ENCODE assay signal across 16 mouse cellular contexts in genomic region chr16:52430073-52430472, GRCm38 (mm10). TPM values are rescaled to one million over a fixed set of nuclear protein-coding genes. Genes with fewer than 3 reads are reported as not detected.
A peak's percentile ranks its signal among the peaks of the same experiment; 100 is the strongest.
DNase-seq lines count a peak whose midpoint lies in the region; ATAC-seq and TF ChIP-seq lines count a peak whose summit lies in the region.
"Had no signal": no experiment of that assay in that cellular context is flagged by ENCODE, and none has a peak within 500 bp of the region (broad histone marks: within the 10 kb centered on the region; RNA-seq: fewer than 3 reads in every experiment).

No protein-coding gene starts in this region.

- no peaks in the 10 kb centered on the region; the same call in 1 of the 2 replicates for H3K4me1 ChIP-seq in forebrain, embryonic 14.5 days (ENCODE audit: control insufficient read depth, insufficient read depth, low read length)
- no peaks in the 10 kb centered on the region for H3K4me1 ChIP-seq in forebrain, embryonic 11.5 days (replicated peaks; ENCODE audit: control insufficient read depth, insufficient read depth, low read length)
- H3K4me1 ChIP-seq in hindbrain, embryonic 13.5 days (replicated peaks): no peaks in the 10 kb centered on the region
- H3K4me1 ChIP-seq in hindbrain, embryonic 12.5 days: no peaks in the 10 kb centered on the region
- H3K4me1 ChIP-seq: limb, embryonic 15.5 days; midbrain, embryonic 13.5 days had no signal

- WGBS in forebrain, embryonic 14.5 days: 60% methylated on average over 3 of the region's 3 CpGs
- 84% methylated on average over 3 of the region's 3 CpGs for WGBS in forebrain, embryonic 11.5 days
- 61% methylated on average over 3 of the region's 3 CpGs for WGBS in hindbrain, embryonic 13.5 days
- 62% methylated on average over 3 of the region's 3 CpGs for WGBS in hindbrain, embryonic 12.5 days

- no peak for TF ChIP-seq POLR2A in brain, embryonic 14.5 days (IDR thresholded peaks at IDR 0.05; ENCODE audit: borderline replicate concordance, extremely low read depth, insufficient read depth, insufficient read length, poor library complexity, severe bottlenecking)

- H3K36me3 ChIP-seq in forebrain, embryonic 14.5 days (ENCODE audit: control insufficient read depth, insufficient read depth, low read length): no peaks in the 10 kb centered on the region
- H3K36me3 ChIP-seq in forebrain, embryonic 11.5 days (ENCODE audit: control insufficient read depth, insufficient read depth, low read length): no peaks in the 10 kb centered on the region
- H3K36me3 ChIP-seq in hindbrain, embryonic 13.5 days: no peaks in the 10 kb centered on the region
- no peaks in the 10 kb centered on the region for H3K36me3 ChIP-seq in hindbrain, embryonic 12.5 days
- H3K36me3 ChIP-seq: limb, embryonic 15.5 days; midbrain, embryonic 13.5 days had no signal

- no peak overlapping the region for H3K4me3 ChIP-seq in forebrain, embryonic 14.5 days (ENCODE audit: low read depth, low read length)
- H3K4me3 ChIP-seq in forebrain, embryonic 11.5 days (ENCODE audit: low read depth, low read length): no peak overlapping the region
- no peak overlapping the region for H3K4me3 ChIP-seq in hindbrain, embryonic 13.5 days
- H3K4me3 ChIP-seq in hindbrain, embryonic 12.5 days: no peak overlapping the region
- H3K4me3 ChIP-seq: limb, embryonic 15.5 days; midbrain, embryonic 13.5 days had no signal

- H3K27me3 ChIP-seq in forebrain, embryonic 14.5 days (replicated peaks; ENCODE audit: control insufficient read depth, insufficient read depth, low read length): no peaks in the 10 kb centered on the region
- no peaks in the 10 kb centered on the region for H3K27me3 ChIP-seq in forebrain, embryonic 11.5 days (ENCODE audit: control insufficient read depth, insufficient read depth, low read length)
- no peaks in the 10 kb centered on the region for H3K27me3 ChIP-seq in hindbrain, embryonic 13.5 days
- no peaks in the 10 kb centered on the region for H3K27me3 ChIP-seq in hindbrain, embryonic 12.5 days
- H3K27me3 ChIP-seq: limb, embryonic 15.5 days; midbrain, embryonic 13.5 days had no signal

- peak; percentile 24 for DNase-seq in forebrain, embryonic 14.5 days (ENCODE audit: low spot score)
- DNase-seq in forebrain, embryonic 11.5 days (ENCODE audit: low spot score): no peak
- DNase-seq in brain, adult 2 months (ENCODE audit: low read depth, low spot score): peak; percentile 29
- DNase-seq in brain, embryonic 14.5 days (ENCODE audit: low read depth): peak; percentile 36
- DNase-seq in B cell, adult 2 months: no peak
- DNase-seq: adrenal gland, adult 8-10 months; kidney, postnatal 25 days; lung, embryonic 14.5 days had no signal

- H3K27ac ChIP-seq in forebrain, embryonic 14.5 days (ENCODE audit: low read depth, low read length): no peak overlapping the region
- H3K27ac ChIP-seq in forebrain, embryonic 11.5 days (ENCODE audit: low read depth, low read length): no peak overlapping the region
- H3K27ac ChIP-seq in hindbrain, embryonic 13.5 days: no peak overlapping the region
- no peak overlapping the region for H3K27ac ChIP-seq in hindbrain, embryonic 12.5 days
- H3K27ac ChIP-seq: limb, embryonic 15.5 days; liver, embryonic 14.5 days; midbrain, embryonic 13.5 days had no signal

- ATAC-seq in forebrain, embryonic 14.5 days: peak; percentile 55; the same call in 1 of the 2 replicates
- no peak for ATAC-seq in forebrain, embryonic 11.5 days (replicated peaks; ENCODE audit: low FRiP score)
- ATAC-seq in hindbrain, embryonic 13.5 days (ENCODE audit: low FRiP score): 0 out of 2 replicates have a peak, but pooled peaks have one; percentile 59
- ATAC-seq in hindbrain, embryonic 12.5 days (ENCODE audit: low FRiP score): no peak
- ATAC-seq: activated CD4-positive, CD25-positive, alpha-beta regulatory T cell, adult 4 months; intestine, postnatal 0 days; midbrain, embryonic 13.5 days had no signal

- no peak for TF ChIP-seq CTCF in brain, embryonic 14.5 days (IDR thresholded peaks at IDR 0.05; ENCODE audit: borderline replicate concordance, extremely low read depth, insufficient read depth, insufficient read length)

- no peaks in the 10 kb centered on the region for H3K9me3 ChIP-seq in forebrain, embryonic 14.5 days (replicated peaks; ENCODE audit: control insufficient read depth, low read length)
- H3K9me3 ChIP-seq in forebrain, embryonic 11.5 days (ENCODE audit: control insufficient read depth, low read length): no peaks in the 10 kb centered on the region
- no peaks in the 10 kb centered on the region for H3K9me3 ChIP-seq in hindbrain, embryonic 13.5 days
- no peaks in the 10 kb centered on the region for H3K9me3 ChIP-seq in hindbrain, embryonic 12.5 days (replicated peaks)
- H3K9me3 ChIP-seq: limb, embryonic 15.5 days; midbrain, embryonic 13.5 days had no signal

- no peak overlapping the region for H3K4me2 ChIP-seq in forebrain, embryonic 14.5 days (ENCODE audit: low read length)
- no peak overlapping the region for H3K4me2 ChIP-seq in forebrain, embryonic 11.5 days (ENCODE audit: low read depth, low read length, severe bottlenecking)
- H3K4me2 ChIP-seq in hindbrain, embryonic 13.5 days: no peak overlapping the region
- no peak overlapping the region for H3K4me2 ChIP-seq in hindbrain, embryonic 12.5 days (replicated peaks)
- H3K4me2 ChIP-seq: heart, embryonic 11.5 days; limb, embryonic 15.5 days; lung, embryonic 14.5 days; midbrain, embryonic 13.5 days had no signal

- H3K9ac ChIP-seq in forebrain, embryonic 14.5 days (ENCODE audit: low read length): no peak overlapping the region
- H3K9ac ChIP-seq in forebrain, embryonic 11.5 days (ENCODE audit: low read length): no peak overlapping the region
- H3K9ac ChIP-seq in hindbrain, embryonic 13.5 days: no peak overlapping the region
- H3K9ac ChIP-seq in hindbrain, embryonic 12.5 days: no peak overlapping the region
- H3K9ac ChIP-seq: limb, embryonic 15.5 days; liver, embryonic 14.5 days; lung, embryonic 14.5 days; midbrain, embryonic 13.5 days had no signal

RNA-seq across cellular contexts. Expression of gene Alcam, which starts 23.8 kb away (rescaled TPM):
- polyA plus RNA-seq in forebrain, embryonic 14.5 days (2014; fragmentation: Nextera tagmentation; extraction: Ambion mirVana): 42.9 and 52.8 TPM in 2 replicates
- 52.5 and 66.3 TPM in 2 replicates for polyA plus RNA-seq in forebrain, embryonic 11.5 days (2014; fragmentation: Nextera tagmentation; extraction: Ambion mirVana)
- polyA plus RNA-seq in hindbrain, embryonic 13.5 days (2015; fragmentation: Nextera tagmentation; extraction: Ambion mirVana): 18.6 and 23.0 TPM in 2 replicates
- 36.4 and 38.6 TPM in 2 replicates for polyA plus RNA-seq in hindbrain, embryonic 12.5 days (2016; fragmentation: Nextera tagmentation; extraction: Ambion mirVana)
- 29.7 and 39.1 TPM in 2 replicates for polyA plus RNA-seq in brain, embryonic 14.5 days (2012; rRNA removed)

Comparison
In these comparisons a context has a peak if more than half of its experiments do, and no peak if none do; other contexts are left out.
1. ATAC-seq: peak in forebrain, embryonic 14.5 days (single experiment) and hindbrain, embryonic 13.5 days (single experiment); none in forebrain, embryonic 11.5 days (single experiment) and hindbrain, embryonic 12.5 days (single experiment).
2. DNase-seq: peak in forebrain, embryonic 14.5 days (single experiment), brain, adult 2 months (single experiment) and brain, embryonic 14.5 days (single experiment); none in forebrain, embryonic 11.5 days (single experiment) and B cell, adult 2 months (0 of 2).